Mouse (Mus musculus): ENCODE results near the gene Tapbp.

DNA sequence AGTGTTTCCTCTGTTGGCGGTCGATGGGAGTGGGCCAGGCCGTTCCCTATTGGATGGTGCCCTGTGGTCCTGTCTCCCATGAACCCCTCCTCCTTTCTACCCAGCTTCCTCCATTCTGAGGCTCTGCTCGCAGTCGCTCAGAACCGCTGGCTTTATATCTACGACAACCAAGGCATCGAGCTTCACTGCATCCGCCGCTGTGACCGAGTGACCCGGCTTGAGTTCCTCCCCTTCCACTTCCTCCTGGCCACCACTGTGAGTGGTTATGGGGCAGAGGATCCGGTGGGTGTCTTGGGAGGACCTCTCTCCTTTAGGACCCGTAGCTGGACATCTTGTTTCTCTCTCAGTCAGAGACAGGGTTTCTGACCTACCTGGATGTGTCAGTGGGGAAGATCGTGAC is 27.8 kb downstream of the Tapbp start:
- TF ChIP-seq POLR2A (IDR thresholded peaks at IDR 0.05; ENCODE audit: borderline replicate concordance, extremely low read depth, low read depth, low read length) (no peak), CTCF (IDR thresholded peaks at IDR 0.05; ENCODE audit: insufficient read depth, low read length) (no peak)
